Comparison of ENCODE assay signal across 21 mouse cellular contexts in genomic region chr2:125030591-125030990, GRCm38 (mm10). TPM values are rescaled to one million over a fixed set of nuclear protein-coding genes. Genes with fewer than 3 reads are reported as not detected.
DNase-seq lines count a peak whose midpoint lies in the region; ATAC-seq and TF ChIP-seq lines count a peak whose summit lies in the region.
"Had no signal": no experiment of that assay in that cellular context is flagged by ENCODE, and none has a peak within 500 bp of the region (broad histone marks: within the 10 kb centered on the region; RNA-seq: fewer than 3 reads in every experiment).

No protein-coding gene starts in this region.

- no peaks in the 10 kb centered on the region for H3K4me1 ChIP-seq in kidney, postnatal 0 days (replicated peaks; ENCODE audit: insufficient read depth, low read length)
- H3K4me1 ChIP-seq in lung, embryonic 16.5 days (replicated peaks; ENCODE audit: control insufficient read depth, insufficient read depth, low read length): peaks cover 6% of the 10 kb centered on the region; the same call in 1 of the 2 replicates

- DNase-seq in kidney, postnatal 0 days (ENCODE audit: low spot score): peak; percentile 46
- DNase-seq in kidney, postnatal 14 days: no peak
- DNase-seq in lung, postnatal 14 days: no peak
- DNase-seq in lung, postnatal 25 days (ENCODE audit: low spot score): peak; percentile 18
- DNase-seq in gastrocnemius, adult 2 months: no peak
- DNase-seq: B cell, adult 2 months; gastrocnemius, postnatal 25 days; heart, postnatal 36 days had no signal

- H3K4me2 ChIP-seq in kidney, postnatal 0 days (ENCODE audit: low read length): no peak overlapping the region
- H3K4me2 ChIP-seq in lung, embryonic 16.5 days (ENCODE audit: low read depth, low read length): no peak overlapping the region
- H3K4me2 ChIP-seq: heart, embryonic 12.5 days; heart, embryonic 15.5 days; hindbrain, embryonic 13.5 days had no signal

- no peak overlapping the region for H3K4me3 ChIP-seq in kidney, postnatal 0 days (replicated peaks; ENCODE audit: low read depth, low read length)
- H3K4me3 ChIP-seq in lung, embryonic 16.5 days (ENCODE audit: low read length): no peak overlapping the region
- H3K4me3 ChIP-seq in gastrocnemius, adult 2 months: no peak overlapping the region
- H3K4me3 ChIP-seq: forebrain, embryonic 10.5 days; heart, embryonic 12.5 days; heart, embryonic 15.5 days; hindbrain, embryonic 10.5 days; hindbrain, embryonic 13.5 days had no signal

- no peaks in the 10 kb centered on the region for H3K9me3 ChIP-seq in kidney, postnatal 0 days (replicated peaks; ENCODE audit: low read length)
- H3K9me3 ChIP-seq in lung, embryonic 16.5 days (ENCODE audit: control insufficient read depth, low read length): no peaks in the 10 kb centered on the region
- H3K9me3 ChIP-seq: forebrain, embryonic 10.5 days; heart, embryonic 12.5 days; heart, embryonic 15.5 days; hindbrain, embryonic 10.5 days; hindbrain, embryonic 13.5 days had no signal

- WGBS in kidney, postnatal 0 days: 64% methylated on average over 7 of the region's 7 CpGs
- 50% methylated on average over 7 of the region's 7 CpGs for WGBS in lung, embryonic 16.5 days

- intact Hi-C loops in gastrocnemius, adult 2 months (cut with DNase I): loop anchor here (10.0 kb wide), 1 partner anchor 154 kb away; no protein-coding TSS in a partner anchor

- H3K27ac ChIP-seq in kidney, postnatal 0 days: no peak overlapping the region
- peak overlapping the region; percentile 59 for H3K27ac ChIP-seq in lung, embryonic 16.5 days (ENCODE audit: low read length)
- no peak overlapping the region for H3K27ac ChIP-seq in gastrocnemius, adult 2 months
- H3K27ac ChIP-seq: forebrain, embryonic 10.5 days; heart, embryonic 15.5 days; hindbrain, embryonic 10.5 days; hindbrain, embryonic 13.5 days had no signal

- ATAC-seq in kidney, postnatal 0 days (replicated peaks; ENCODE audit: low FRiP score, low read depth): no peak
- ATAC-seq in lung, embryonic 16.5 days (ENCODE audit: low read depth): no peak
- ATAC-seq: forebrain, embryonic 14.5 days; forebrain, postnatal 0 days; Patski had no signal

- H3K36me3 ChIP-seq in kidney, postnatal 0 days (ENCODE audit: insufficient read depth, low read length): no peaks in the 10 kb centered on the region
- H3K36me3 ChIP-seq in lung, embryonic 16.5 days (ENCODE audit: control insufficient read depth, insufficient read depth, low read length): no peaks in the 10 kb centered on the region
- H3K36me3 ChIP-seq: forebrain, embryonic 10.5 days; G1E; heart, embryonic 12.5 days; heart, embryonic 15.5 days; hindbrain, embryonic 10.5 days; hindbrain, embryonic 13.5 days had no signal

- no peak overlapping the region for H3K9ac ChIP-seq in kidney, postnatal 0 days (ENCODE audit: low read depth, low read length)
- H3K9ac ChIP-seq in lung, embryonic 16.5 days (ENCODE audit: low read length): no peak overlapping the region
- H3K9ac ChIP-seq: forebrain, postnatal 0 days; heart, embryonic 12.5 days; heart, embryonic 15.5 days; hindbrain, embryonic 13.5 days had no signal

- no peaks in the 10 kb centered on the region for H3K27me3 ChIP-seq in kidney, postnatal 0 days (ENCODE audit: insufficient read depth, low read length)
- H3K27me3 ChIP-seq in lung, embryonic 16.5 days (ENCODE audit: control insufficient read depth, insufficient read depth, low read depth, low read length): no peaks in the 10 kb centered on the region
- H3K27me3 ChIP-seq: CH12.LX; heart, embryonic 12.5 days; heart, embryonic 15.5 days; hindbrain, embryonic 13.5 days; Patski had no signal

- no peak for TF ChIP-seq CTCF in kidney, postnatal 0 days (IDR thresholded peaks at IDR 0.05; ENCODE audit: low read depth)
- no peak for TF ChIP-seq CTCF in gastrocnemius, adult 2 months (IDR thresholded peaks at IDR 0.05)

RNA-seq across cellular contexts. Expression of gene Slc24a5, which starts 37.3 kb away (rescaled TPM):
- 3.2 and 4.9 TPM in 2 replicates for polyA plus RNA-seq in kidney, postnatal 0 days (2015; fragmentation: Nextera tagmentation; extraction: Ambion mirVana)
- 1.7 and 2.4 TPM in 2 replicates for polyA plus RNA-seq in lung, embryonic 16.5 days (2015; fragmentation: Nextera tagmentation; extraction: Ambion mirVana)
- not detected for total RNA-seq in gastrocnemius, adult 2 months (2021)
- total RNA-seq: adrenal gland, postnatal 36 days; CH12.LX; forebrain, postnatal 0 days; gastrocnemius, adult 8-10 months; gastrocnemius, postnatal 25 days had no signal
- polyA plus RNA-seq: G1E had no signal

Comparison
In these comparisons a context has a peak if more than half of its experiments do, and no peak if none do; other contexts are left out.
1. DNase-seq: peak in kidney, postnatal 0 days (single experiment) and lung, postnatal 25 days (single experiment); none in kidney, postnatal 14 days (single experiment), lung, postnatal 14 days (single experiment) and gastrocnemius, adult 2 months (single experiment).